Mouse (Mus musculus) Patski (cell line): ENCODE results near the gene Setdb1. TPM values are rescaled to one million over a fixed set of nuclear protein-coding genes. Genes with fewer than 3 reads are reported as not detected.
A peak's percentile ranks its signal among the peaks of the same experiment; 100 is the strongest.

Experiments
- ATAC-seq: fragments of 100-300 bp; one replicate; pipeline ENCODE4 v1.8.0; 2021
- CTCF ChIA-PET: fragments of 350-600 bp; sonication (Branson Sonifier 250); formaldehyde crosslinking; loops from one replicate; lab custom pipeline; 2022; ENCODE audit warnings: inconsistent platforms; lab: Charles Lee
- POLR2A ChIA-PET: fragments of 350-600 bp; sonication (Branson Sonifier 250); formaldehyde crosslinking; loops from one replicate; lab custom pipeline; 2022; ENCODE audit warnings: antibody characterized with exemption, inconsistent platforms; lab: Charles Lee
- DNase-seq: peaks from one replicate; pipeline ENCODE4 v3.0.0-alpha.2; 2011; ENCODE audit warnings: low read depth, low spot score
- H3K27me3 ChIP-seq: fragments of 371-371 bp; one replicate; pipeline ENCODE4 v1.5.1; 2021
- CTCF ChIP-seq: fragments of 100-300 bp; IDR thresholded peaks from one replicate; pipeline ENCODE4 v1.5.1; 2021
- in situ Hi-C: fragments of 300-500 bp; cut with MboI; formaldehyde crosslinking; loops from 3 replicates; pipeline ENCODE4 v1.11.1; 2018; ENCODE audit warnings: low pct_unique_long_range_greater_than_20kb, mixed read lengths
- polyA plus RNA-seq: library from polyadenylated mRNA; unstranded; gene quantifications from one replicate; pipeline ENCODE4 v1.2.3, GENCODE M21; 2021

The Setdb1 gene
- polyA plus RNA-seq, 1 experiment from 2014 or later = 58.6 TPM

DNA sequence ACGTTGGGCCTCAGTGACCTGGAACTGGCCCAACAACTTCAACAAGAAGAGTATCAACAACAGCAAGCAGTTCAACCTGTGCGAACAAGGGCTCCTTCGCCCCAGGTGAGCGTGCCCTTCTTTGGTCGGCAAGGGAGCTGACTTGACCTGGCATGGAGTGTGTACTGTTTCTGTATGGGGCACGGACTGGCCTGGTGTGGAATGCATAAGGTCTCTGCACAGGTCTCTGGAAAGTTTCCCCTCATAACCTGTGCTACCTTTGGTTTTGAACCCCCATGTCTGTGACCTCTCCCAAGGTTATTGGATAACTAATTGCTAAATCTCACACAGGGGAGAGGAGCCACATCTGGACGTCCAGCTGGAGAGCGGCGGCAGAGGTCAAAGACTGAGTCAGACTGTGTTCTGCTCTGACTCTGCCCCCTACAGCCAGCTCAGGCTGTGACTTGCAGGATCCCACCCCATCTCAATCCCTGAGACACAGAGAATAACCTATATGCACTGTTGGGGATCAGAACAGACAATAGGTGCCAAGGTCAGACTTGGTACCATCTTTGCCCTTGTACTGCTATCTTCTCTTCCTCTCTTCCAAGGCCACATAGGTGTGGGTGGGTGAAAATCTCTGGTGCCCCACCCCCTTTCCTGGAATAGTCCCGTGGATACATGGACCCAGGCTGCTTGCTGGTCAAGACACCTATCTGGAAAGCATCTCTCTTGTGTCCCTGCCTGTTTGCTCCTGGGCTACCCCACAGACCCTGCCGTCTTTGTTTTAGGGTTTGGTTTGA is 61.5 kb downstream of the Setdb1 start:
- no peaks in the 10 kb centered on the region for H3K27me3 ChIP-seq
- TF ChIP-seq CTCF = no peak
- in situ Hi-C loops = no loop called here
- no peak for ATAC-seq
- ChIA-PET POLR2A (interaction anchor here (0.8 to 2.4 kb wide), 4 partner anchors 11 to 20 kb away, joined by 3 to 13 read pairs (median 6); partner anchors contain the start of genes Anxa9 and Cers2), CTCF (interaction anchor here (0.7 to 3.8 kb wide), 7 partner anchors 12 to 107 kb away, joined by 3 to 20 read pairs (median 6); partner anchors contain the start of gene 4930558C23Rik)
- no peak for DNase-seq

DNA sequence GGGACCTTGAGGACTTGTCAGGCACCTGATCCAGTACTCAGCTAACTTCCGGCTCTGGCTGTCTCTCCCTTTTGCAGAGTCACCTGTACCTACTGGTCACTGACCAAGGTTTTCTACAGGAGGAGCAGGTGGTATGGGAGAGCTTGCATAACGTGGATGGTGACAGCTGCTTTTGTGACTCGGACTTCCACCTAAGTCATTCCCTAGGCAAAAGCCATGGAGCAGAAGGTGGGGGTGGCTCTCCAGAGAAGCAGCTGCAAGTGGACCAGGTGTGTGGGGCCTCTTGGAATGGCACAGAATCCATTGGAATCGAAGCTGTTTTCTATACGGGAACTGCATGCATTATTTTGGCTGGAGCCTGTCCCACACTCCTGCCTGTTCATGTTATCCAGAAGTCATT is 62.3 kb downstream of the Setdb1 start:
- in situ Hi-C loops = no loop called here
- POLR2A ChIA-PET = interaction anchor here (0.8 to 2.4 kb wide), 5 partner anchors 8 to 21 kb away, joined by 3 to 13 read pairs (median 4); partner anchors contain the start of genes Anxa9 and Cers2
- DNase-seq = no peak
- CTCF ChIA-PET = interaction anchor here (0.9 to 3.8 kb wide), 7 partner anchors 10 to 107 kb away, joined by 3 to 20 read pairs (median 6); partner anchors contain the start of gene 4930558C23Rik
- H3K27me3 ChIP-seq = no peaks in the 10 kb centered on the region
- ATAC-seq = no peak
- no peak for TF ChIP-seq CTCF

DNA sequence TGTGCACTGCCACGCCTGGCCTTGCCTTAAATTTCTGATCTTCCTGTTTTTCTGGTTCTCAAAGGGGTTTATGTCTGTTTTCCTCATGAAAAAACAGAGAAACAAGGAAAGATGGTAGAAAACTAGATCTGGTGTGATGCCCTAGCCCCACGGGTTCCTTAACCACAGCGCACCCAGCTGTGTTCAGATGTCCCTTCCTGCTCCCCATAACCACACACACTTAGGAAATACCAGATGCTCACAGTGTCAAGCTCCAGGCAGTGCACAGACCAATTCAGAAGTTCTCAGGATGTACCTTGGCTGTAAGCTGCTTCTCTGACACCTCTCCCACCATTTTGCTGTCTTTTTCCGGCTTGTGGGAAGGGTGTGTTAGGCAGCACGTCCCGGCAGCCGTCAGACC is 62.7 kb downstream of the Setdb1 start:
- DNase-seq = no peak
- no peaks in the 10 kb centered on the region for H3K27me3 ChIP-seq
- in situ Hi-C loops = no loop called here
- TF ChIP-seq CTCF = no peak
- no peak for ATAC-seq
- ChIA-PET CTCF (interaction anchor here (1.4 to 3.8 kb wide), 6 partner anchors 11 to 64 kb away, joined by 3 to 20 read pairs (median 6); no protein-coding TSS in a partner anchor), POLR2A (interaction anchor here (0.6 to 2.4 kb wide), 6 partner anchors 9 to 28 kb away, joined by 3 to 13 read pairs (median 4); partner anchors contain the start of genes Anxa9 and Cers2)

DNA sequence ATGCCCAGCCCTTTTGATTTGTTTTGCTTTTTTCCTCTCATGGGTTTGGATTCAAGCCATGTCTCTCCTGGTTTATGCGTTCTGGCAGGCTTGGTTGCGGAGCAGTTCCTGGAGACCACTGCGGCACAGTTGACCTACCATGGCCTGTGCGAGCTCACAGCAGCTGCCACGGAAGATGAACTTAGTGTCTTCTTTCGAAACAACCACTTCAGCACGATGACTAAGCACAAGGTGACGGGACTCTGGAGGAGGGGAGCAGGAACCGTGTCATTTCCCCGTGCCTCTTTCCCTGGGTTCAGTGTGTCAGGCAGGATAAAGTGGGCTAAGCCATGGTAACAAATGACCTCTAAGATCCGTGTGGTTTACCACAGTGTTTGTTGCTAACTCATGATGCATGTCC is 63.5 kb downstream of the Setdb1 start:
- in situ Hi-C loops = no loop called here
- no peaks in the 10 kb centered on the region for H3K27me3 ChIP-seq
- DNase-seq (peak; percentile 100), ATAC-seq (peak; percentile 89)
- TF ChIP-seq CTCF = no peak
- CTCF ChIA-PET = interaction anchor here (1.0 to 3.8 kb wide), 3 partner anchors 10 to 18 kb away, joined by 3 to 20 read pairs (median 3); no protein-coding TSS in a partner anchor
- POLR2A ChIA-PET = interaction anchor here (0.9 to 2.4 kb wide), 5 partner anchors 10 to 22 kb away, joined by 3 to 13 read pairs (median 5); partner anchors contain the start of genes Anxa9, Cers2 and Mindy1

DNA sequence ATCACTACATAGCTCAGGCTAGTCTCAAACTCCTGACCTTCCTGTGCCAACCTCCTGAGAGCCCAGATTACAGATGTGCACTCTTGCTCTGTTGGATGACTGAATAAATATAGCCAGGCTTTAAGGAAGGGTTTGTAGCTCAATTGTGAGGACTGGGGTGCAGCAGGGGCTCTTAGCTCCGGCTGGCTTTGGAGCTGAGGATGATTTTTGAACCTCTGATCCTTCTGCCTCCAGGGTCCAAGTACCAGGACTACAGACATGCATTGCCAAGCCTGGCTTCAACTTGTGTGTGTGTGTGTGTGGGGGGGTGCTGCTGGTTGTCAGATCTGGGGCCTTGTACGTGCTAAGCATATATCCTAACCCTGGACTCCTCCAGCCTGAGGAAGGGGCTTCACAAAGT is 64.1 kb downstream of the Setdb1 start:
- in situ Hi-C loops = no loop called here
- CTCF ChIA-PET = interaction anchor here (1.0 to 3.8 kb wide), 2 partner anchors 9 to 19 kb away, joined by 3 to 20 read pairs; no protein-coding TSS in a partner anchor
- POLR2A ChIA-PET = interaction anchor here (0.7 to 1.6 kb wide), 4 partner anchors 9 to 23 kb away, joined by 3 to 5 read pairs (median 4); partner anchors contain the start of genes Cers2 and Mindy1
- TF ChIP-seq CTCF = no peak
- DNase-seq (no peak), ATAC-seq (no peak)
- H3K27me3 ChIP-seq = no peaks in the 10 kb centered on the region

DNA sequence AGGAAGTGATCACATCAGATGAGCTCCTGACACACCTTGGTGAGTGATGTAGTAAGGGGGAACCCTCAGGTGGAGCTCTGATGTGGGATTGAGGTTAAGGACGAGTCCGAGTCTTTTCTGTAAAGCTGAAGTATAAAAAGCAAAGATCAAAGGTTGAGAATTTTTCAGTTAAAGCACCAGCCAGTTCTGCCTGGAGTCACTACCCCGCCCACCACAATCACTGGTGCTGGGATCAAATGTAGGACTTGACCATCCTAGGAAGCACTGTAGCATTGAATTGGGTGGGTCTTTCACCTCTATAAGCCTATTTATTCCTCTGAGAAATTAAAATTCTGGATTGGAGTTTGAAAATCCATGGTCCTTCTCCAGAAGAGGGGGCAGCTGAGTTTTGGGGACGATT is 66.0 kb downstream of the Setdb1 start:
- H3K27me3 ChIP-seq = no peaks in the 10 kb centered on the region
- CTCF ChIA-PET = interaction anchor here (1.9 kb wide), 1 partner anchor 20 kb away, joined by 5 read pairs; no protein-coding TSS in a partner anchor
- POLR2A ChIA-PET = interaction anchor here (0.6 to 1.3 kb wide), 2 partner anchors 9 to 26 kb away, joined by 4 read pairs; partner anchors contain the start of gene Prune1
- DNase-seq = no peak
- TF ChIP-seq CTCF = no peak
- no peak for ATAC-seq
- in situ Hi-C loops = no loop called here

DNA sequence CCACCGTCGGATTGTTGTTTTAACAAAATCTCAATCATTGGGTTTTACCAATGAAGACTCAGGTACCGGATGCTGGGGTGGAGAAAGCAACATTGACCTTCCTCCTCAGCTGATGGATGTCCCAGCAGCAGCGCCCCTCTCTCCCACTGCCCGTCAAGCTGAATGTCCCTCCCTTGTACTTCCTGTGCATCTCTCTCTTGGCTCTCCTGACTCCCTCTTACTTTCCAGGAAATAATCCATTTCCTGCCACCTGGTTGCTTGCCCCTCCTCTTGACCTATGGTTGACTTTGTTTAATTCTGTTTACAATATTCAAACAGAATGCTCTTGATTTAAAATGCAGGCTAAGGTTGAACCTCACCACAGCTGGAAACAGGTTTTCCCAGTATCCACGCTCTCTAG is 66.8 kb downstream of the Setdb1 start:
- no peak for TF ChIP-seq CTCF
- POLR2A ChIA-PET = interaction anchor here (1.3 kb wide), 1 partner anchor 8 kb away, joined by 4 read pairs; the partner anchor contains the start of gene Prune1
- no peaks in the 10 kb centered on the region for H3K27me3 ChIP-seq
- in situ Hi-C loops = no loop called here
- CTCF ChIA-PET = interaction anchor here (1.9 kb wide), 1 partner anchor 21 kb away, joined by 5 read pairs; no protein-coding TSS in a partner anchor
- ATAC-seq (no peak), DNase-seq (no peak)

DNA sequence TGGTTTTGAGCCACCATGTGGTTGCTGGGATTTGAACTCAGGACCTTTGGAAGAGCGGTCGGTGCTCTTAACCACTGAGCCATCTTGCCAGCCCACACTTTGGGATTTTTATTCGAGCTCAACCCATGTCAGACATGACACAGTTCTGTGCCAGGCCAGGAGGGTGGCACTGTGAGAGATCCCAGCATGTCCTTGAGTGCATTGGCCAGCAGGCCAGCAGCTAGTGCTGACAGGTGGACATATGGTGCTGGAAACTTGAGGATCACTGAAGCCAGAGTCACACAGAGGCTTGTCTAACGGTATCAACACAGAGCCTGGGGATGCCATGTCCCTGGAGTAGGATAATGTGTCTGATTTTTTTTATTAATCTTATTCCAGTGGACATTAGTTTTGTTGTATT is 67.6 kb downstream of the Setdb1 start:
- TF ChIP-seq CTCF = no peak
- ChIA-PET POLR2A (no interaction called here), CTCF (no interaction called here)
- DNase-seq (no peak), ATAC-seq (no peak)
- H3K27me3 ChIP-seq = no peaks in the 10 kb centered on the region
- in situ Hi-C loops = no loop called here

DNA sequence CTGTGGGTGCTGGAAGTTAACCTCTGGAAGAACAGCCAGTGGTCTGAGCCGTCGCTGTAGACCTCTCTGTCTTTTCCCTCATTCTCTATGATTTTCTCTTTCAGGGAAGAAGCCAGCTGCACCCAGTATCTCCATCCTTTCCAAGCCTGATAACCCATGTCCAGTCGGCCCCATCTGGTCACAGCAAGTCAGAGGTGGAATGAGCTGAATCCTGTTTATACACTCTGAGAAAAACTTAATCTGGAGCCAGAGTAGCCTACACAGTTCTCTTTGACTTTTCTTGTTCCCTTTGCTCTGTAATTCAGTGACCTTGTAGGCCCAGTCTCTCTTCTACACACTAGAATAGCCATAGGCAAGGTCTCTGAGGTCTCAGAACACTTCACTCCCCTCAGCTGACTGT is 69.5 kb downstream of the Setdb1 start:
- ChIA-PET POLR2A (no interaction called here), CTCF (no interaction called here)
- in situ Hi-C loops = no loop called here
- DNase-seq = no peak
- no peaks in the 10 kb centered on the region for H3K27me3 ChIP-seq
- no peak for ATAC-seq
- TF ChIP-seq CTCF = no peak

DNA sequence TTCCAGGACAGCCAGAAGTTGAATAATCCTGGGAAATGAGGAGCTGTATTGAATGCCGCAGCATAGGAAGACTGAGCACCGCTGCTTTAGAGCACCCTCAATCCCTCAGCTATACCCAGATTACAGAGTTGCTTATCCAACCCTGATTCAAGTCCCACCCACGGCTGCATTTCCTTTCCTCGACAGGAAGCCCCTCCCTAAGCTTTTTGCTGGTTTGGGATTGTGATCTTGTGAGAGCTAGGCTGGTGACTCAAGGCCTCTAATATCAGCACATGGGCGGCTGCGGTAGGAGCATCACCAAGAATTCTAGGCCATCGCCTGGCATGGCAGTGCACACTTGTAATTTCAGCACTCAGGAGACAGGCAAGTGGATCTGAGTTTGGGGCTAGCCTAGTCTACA is 70.5 kb downstream of the Setdb1 start:
- ATAC-seq = no peak
- CTCF ChIA-PET = interaction anchor here (0.8 to 0.9 kb wide), 2 partner anchors 21 to 31 kb away, joined by 3 read pairs; partner anchors contain the start of gene Anxa9
- in situ Hi-C loops = no loop called here
- no peak for TF ChIP-seq CTCF
- no peak for DNase-seq
- H3K27me3 ChIP-seq = no peaks in the 10 kb centered on the region
- POLR2A ChIA-PET = no interaction called here
